Mouse (Mus musculus): ENCODE measurements around the gene Glb1l2. TPM values are rescaled to one million over a fixed set of nuclear protein-coding genes. Genes with fewer than 3 reads are reported as not detected.

The Glb1l2 gene
- total RNA-seq, 2 experiments from 2014 or later: 12.9 to 13.1 TPM

DNA sequence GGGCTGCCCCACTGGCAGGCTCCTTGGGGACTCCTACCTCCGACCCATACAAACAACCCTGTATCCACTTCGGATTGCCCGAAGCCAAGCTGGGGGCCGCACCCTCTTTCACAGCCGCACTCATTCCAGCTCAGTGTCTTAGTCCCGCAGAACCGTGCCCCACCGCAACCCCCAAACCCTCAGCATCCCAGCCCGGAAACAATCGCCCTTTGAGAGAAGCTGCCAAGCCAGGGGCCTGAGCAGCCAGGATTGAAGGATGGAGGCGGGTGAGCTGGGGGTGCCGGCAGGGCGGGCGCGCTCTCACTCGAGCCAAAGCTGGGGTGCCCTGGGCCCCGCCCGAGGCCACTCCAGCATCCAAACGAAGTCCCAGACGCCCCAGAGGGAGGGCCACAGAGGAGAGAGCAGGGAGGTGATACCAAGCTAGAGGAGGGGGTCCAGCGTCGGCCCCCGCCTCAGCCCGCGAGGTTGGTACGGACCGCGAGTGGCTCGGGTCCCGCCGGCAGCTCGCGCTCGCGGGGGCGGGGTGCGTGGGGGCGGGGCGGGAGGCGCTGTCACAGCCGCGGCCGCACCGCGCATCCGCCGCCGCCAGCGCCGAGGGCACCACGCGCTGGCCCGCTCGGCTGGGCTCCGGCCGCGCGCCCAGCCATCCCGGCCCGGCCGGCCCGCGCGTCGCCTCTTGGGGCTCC lies 72.9 kb downstream of the Glb1l2 start, which contains the start of gene B3gat1:
Gene B3gat1 (plus strand): TSS at position 523 of the 686 bp plus-strand sequence.
- peak; percentile 34 for DNase-seq

DNA sequence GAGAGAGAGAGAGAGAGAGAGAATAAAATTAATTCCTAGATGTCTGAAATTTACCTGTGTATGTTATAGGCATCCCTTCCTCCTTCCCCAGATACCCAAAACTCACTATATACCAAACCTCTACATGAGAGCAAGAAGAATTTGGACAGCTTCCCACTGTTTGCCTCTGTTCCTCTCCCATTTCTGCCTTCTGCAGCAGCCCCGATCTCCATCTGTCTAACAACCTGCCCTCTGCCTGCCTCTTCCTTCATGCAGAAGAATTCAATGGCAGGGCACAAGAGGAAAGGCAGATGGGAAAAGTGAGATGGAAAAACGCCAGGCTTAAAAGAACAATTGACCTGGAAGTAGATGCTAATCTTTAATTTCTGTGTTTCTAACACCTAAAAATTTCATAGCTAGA lies 77.7 kb downstream of the Glb1l2 start:
- no peak for DNase-seq

DNA sequence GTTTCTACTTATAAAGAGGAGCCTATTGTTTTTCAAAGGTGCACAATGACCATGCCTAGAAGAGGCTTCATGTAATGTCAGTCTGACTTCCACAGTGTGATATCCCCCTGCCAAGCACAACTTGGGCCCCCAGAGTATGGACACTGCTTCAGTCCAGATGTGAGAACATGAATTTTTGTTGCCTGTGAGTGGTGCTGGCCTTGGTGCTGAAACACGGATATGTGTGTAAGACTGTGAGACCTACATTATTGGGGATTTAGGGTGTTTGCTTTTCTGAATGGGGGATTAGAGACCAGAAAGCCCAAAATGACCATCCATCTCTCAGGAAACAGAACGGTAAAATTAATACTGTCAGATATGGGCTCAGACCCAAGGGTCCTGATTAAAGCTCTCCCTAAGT lies 78.8 kb downstream of the Glb1l2 start:
- DNase-seq: peak; percentile 56

DNA sequence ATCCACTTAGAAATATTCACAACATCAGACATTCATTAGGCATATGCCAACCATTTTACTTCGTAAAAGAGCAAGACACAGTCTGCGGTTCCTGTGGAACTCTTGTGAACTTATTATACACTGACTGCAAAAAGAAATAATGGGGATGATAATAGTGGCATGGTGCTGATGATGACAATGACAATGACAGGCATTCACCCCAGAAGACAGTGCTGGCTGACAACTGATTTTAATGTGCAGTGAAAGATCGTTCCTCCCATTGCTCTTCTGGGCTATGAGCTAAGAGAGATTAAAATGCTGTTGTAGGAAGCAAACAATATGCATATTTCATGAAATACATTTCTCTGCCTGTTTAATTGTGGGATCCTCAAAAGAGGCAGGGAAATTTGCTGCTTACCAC lies 80.6 kb downstream of the Glb1l2 start:
- no peak for DNase-seq

DNA sequence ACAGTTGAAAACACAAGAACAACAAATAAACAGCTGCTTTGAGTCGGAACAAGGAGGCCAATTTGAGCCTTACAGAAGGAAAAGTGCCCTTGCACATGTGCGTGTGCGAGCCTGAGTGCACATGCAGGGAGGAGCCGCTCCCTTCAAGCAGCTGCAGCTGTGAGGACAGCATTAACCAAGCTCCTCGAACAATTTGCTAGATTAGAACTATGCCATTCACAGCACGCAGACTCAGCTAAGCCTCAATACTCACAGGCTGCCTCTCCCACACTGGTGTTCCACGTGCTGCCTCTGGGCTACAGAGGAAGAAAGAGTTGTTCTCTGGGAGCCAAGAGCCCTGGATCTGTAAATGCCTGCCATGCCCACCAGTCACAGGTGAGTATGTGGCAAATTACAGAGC lies 84.5 kb downstream of the Glb1l2 start:
- no peak for DNase-seq

DNA sequence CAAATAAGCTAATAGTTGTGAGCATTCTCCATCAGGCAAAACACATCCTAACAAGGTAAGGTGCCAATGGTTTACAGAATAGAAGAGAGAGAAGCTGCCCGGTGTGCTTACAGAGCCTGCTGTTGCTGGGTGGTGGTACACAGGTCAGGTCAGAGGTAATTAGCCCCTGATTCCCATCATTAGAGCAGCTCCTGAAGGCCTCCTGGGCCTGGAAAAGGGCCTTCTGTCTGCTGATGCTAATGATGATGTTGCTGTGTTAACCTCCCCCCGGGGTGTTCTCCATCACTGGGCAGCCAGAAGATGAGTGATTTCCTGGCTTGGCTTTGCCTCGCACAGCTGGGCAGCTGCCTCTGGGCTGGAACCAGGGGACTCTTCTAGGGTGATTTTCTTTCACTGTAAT lies 87.9 kb downstream of the Glb1l2 start:
- no peak for DNase-seq

Other genes with a start within 250 kb of the Glb1l2 start
- gene B3gat1, start 72.7 kb downstream of the Glb1l2 start, total RNA-seq (2021): 1 to 10 TPM; 1.3 to 3.0 TPM
- 1 to 10 TPM in 1 of 2 experiments, under 1 TPM in 1; 0.67 to 1.7 TPM for gene Glb1l3, start 54.4 kb upstream of the Glb1l2 start, total RNA-seq (2021)
- gene Gm1110, start 116.6 kb upstream of the Glb1l2 start, total RNA-seq (2021): not detected
- 10 to 100 TPM; 75.6 to 95.6 TPM for gene Acad8, start 193.1 kb upstream of the Glb1l2 start, total RNA-seq (2021)
- gene Thyn1, start 193.2 kb upstream of the Glb1l2 start, total RNA-seq (2021): 10 to 100 TPM; 42.3 to 49.5 TPM
- 10 to 100 TPM; 32.8 to 38.7 TPM for gene Vps26b, start 223.6 kb upstream of the Glb1l2 start, total RNA-seq (2021)
- gene Ncapd3, start 223.7 kb upstream of the Glb1l2 start, total RNA-seq (2021): 10 to 100 TPM; 19.2 to 26.0 TPM